Mouse (Mus musculus) MEL (cell line): ENCODE measurements at regions not wholly inside any gene's neighbourhood (a gene's known extent, or its start where the extent isn't known, plus 50 kb on each side); places are given as distances from the start of the nearest gene placed in this dataset.

ENCODE experiments used
- DNase-seq: peaks from one replicate; pipeline ENCODE4 v3.0.0; 2011; ENCODE audit warnings: low read depth, low spot score
- H3K27ac ChIP-seq: 2 replicates; pipeline ENCODE4 v1.5.1; 2012; ENCODE audit warnings: low read depth, mild to moderate bottlenecking, control low read depth, low read length, moderate library complexity; ENCODE audit not compliant: control insufficient read depth
- H3K27me3 ChIP-seq, 2 experiments: fragments of 150-350 bp in 1 of 2; sonication (generic) in 1 of 2; 2 replicates each; pipeline ENCODE4 v1.6.1; 2012; ENCODE audit warnings: low read length in 2 of 2, mild to moderate bottlenecking in 2 of 2, improper control_type of control experiment in 1 of 2, moderate library complexity in 1 of 2; ENCODE audit not compliant: insufficient read depth in 2 of 2, control insufficient read depth in 1 of 2
- H3K36me3 ChIP-seq, 2 experiments: 2 replicates each; pipeline ENCODE4 v1.6.1; 2012 to 2014; ENCODE audit warnings: low read length in 2 of 2, improper control_type of control experiment in 1 of 2, inconsistent platforms in 1 of 2, mild to moderate bottlenecking in 1 of 2; ENCODE audit not compliant: insufficient read depth in 2 of 2, control insufficient read depth in 1 of 2
- H3K4me1 ChIP-seq, 2 experiments: fragments of 150-350 bp in 1 of 2; sonication (generic) in 1 of 2; 2 replicates each; pipeline ENCODE4 v1.6.1; 2012; ENCODE audit warnings: low read length in 2 of 2, improper control_type of control experiment in 1 of 2, mild to moderate bottlenecking in 1 of 2; ENCODE audit not compliant: insufficient read depth in 2 of 2, control insufficient read depth in 1 of 2
- H3K4me3 ChIP-seq, 2 experiments: fragments of 150-350 bp in 1 of 2; sonication (generic) in 1 of 2; 2 replicates each; pipeline ENCODE4 v1.5.1; 2012; ENCODE audit warnings: low read depth in 2 of 2, low read length in 2 of 2, mild to moderate bottlenecking in 2 of 2, moderate library complexity in 2 of 2, control low read depth in 1 of 2, improper control_type of control experiment in 1 of 2; ENCODE audit not compliant: control insufficient read depth in 1 of 2, insufficient read depth in 1 of 2
- H3K79me2 ChIP-seq: 2 replicates; pipeline ENCODE4 v1.6.1; 2012; ENCODE audit warnings: mild to moderate bottlenecking, low read length, moderate library complexity; ENCODE audit not compliant: control insufficient read depth, poor library complexity, insufficient read depth
- H3K9ac ChIP-seq: 2 replicates; pipeline ENCODE4 v1.6.1; 2012; ENCODE audit warnings: low read depth, mild to moderate bottlenecking, control low read depth, low read length, moderate library complexity; ENCODE audit not compliant: control insufficient read depth, poor library complexity, severe bottlenecking
- H3K9me3 ChIP-seq: fragments of 150-350 bp; sonication (generic); replicated peaks from 2 replicates; pipeline ENCODE4 v1.6.1; 2012; ENCODE audit warnings: mild to moderate bottlenecking, low read length, improper control_type of control experiment, moderate library complexity; ENCODE audit not compliant: insufficient read depth
- CTCF ChIP-seq, 3 experiments: IDR thresholded peaks in 2 of 3; conservative IDR thresholded peaks in 1 of 3; 2 replicates each; pipeline ENCODE4 v1.5.1; 2011 to 2012; ENCODE audit warnings: low read length in 3 of 3, low read depth in 2 of 3, mild to moderate bottlenecking in 2 of 3, improper control_type of control experiment in 1 of 3, inconsistent platforms in 1 of 3, mixed read lengths in 1 of 3, moderate library complexity in 1 of 3; ENCODE audit not compliant: control insufficient read depth in 1 of 3, insufficient read depth in 1 of 3, poor library complexity in 1 of 3, severe bottlenecking in 1 of 3
- E2F4 ChIP-seq: IDR thresholded peaks from 2 replicates; pipeline ENCODE4 v1.6.1; 2011; ENCODE audit warnings: low read depth, low read length, improper control_type of control experiment, borderline replicate concordance
- GABPA ChIP-seq: IDR thresholded peaks from 2 replicates; pipeline ENCODE4 v1.6.1; 2012; ENCODE audit warnings: low read depth, mild to moderate bottlenecking, inconsistent platforms, low read length, improper control_type of control experiment, moderate library complexity
- HCFC1 ChIP-seq: IDR thresholded peaks from 2 replicates; pipeline ENCODE4 v1.6.1; 2012; ENCODE audit warnings: low read depth, mild to moderate bottlenecking, inconsistent platforms, low read length, improper control_type of control experiment, moderate library complexity
- MAFK ChIP-seq: IDR thresholded peaks from 2 replicates; pipeline ENCODE4 v1.6.1; 2011; ENCODE audit warnings: low read depth, mild to moderate bottlenecking, low read length, improper control_type of control experiment, borderline replicate concordance
- MAX ChIP-seq: IDR thresholded peaks from 2 replicates; pipeline ENCODE4 v1.6.1; 2011; ENCODE audit warnings: low read length, improper control_type of control experiment
- MAZ ChIP-seq: IDR thresholded peaks from 2 replicates; pipeline ENCODE4 v1.6.1; 2012; ENCODE audit warnings: low read depth, mild to moderate bottlenecking, inconsistent platforms, low read length, improper control_type of control experiment
- MXI1 ChIP-seq: IDR thresholded peaks from 2 replicates; pipeline ENCODE4 v1.6.1; 2011; ENCODE audit warnings: mild to moderate bottlenecking, low read depth, low read length, improper control_type of control experiment
- NELFE ChIP-seq: IDR thresholded peaks from 2 replicates; pipeline ENCODE4 v1.6.1; 2011; ENCODE audit warnings: low read depth, low read length, improper control_type of control experiment
- POLR2A ChIP-seq, 2 experiments: IDR thresholded peaks; 2 replicates each; pipeline ENCODE4 v1.6.1; 2011 to 2012; ENCODE audit warnings: low read length in 2 of 2, mild to moderate bottlenecking in 2 of 2, control low read depth in 1 of 2, improper control_type of control experiment in 1 of 2, low read depth in 1 of 2, moderate library complexity in 1 of 2; ENCODE audit not compliant: control insufficient read depth in 1 of 2, insufficient read depth in 1 of 2, poor library complexity in 1 of 2
- POLR2AphosphoS2 ChIP-seq: IDR thresholded peaks from 2 replicates; pipeline ENCODE4 v1.6.1; 2011; ENCODE audit warnings: low read length, improper control_type of control experiment
- RCOR1 ChIP-seq: IDR thresholded peaks from 2 replicates; pipeline ENCODE4 v1.6.1; 2012; ENCODE audit warnings: low read depth, mild to moderate bottlenecking, inconsistent platforms, low read length, improper control_type of control experiment
- SMC3 ChIP-seq: IDR thresholded peaks from 2 replicates; pipeline ENCODE4 v1.6.1; 2011; ENCODE audit warnings: low read depth, low read length, improper control_type of control experiment
- TAL1 ChIP-seq: IDR thresholded peaks from 2 replicates; pipeline ENCODE4 v1.6.1; 2012; ENCODE audit warnings: mild to moderate bottlenecking, inconsistent platforms, low read length, moderate library complexity, mixed read lengths
- TBP ChIP-seq: IDR thresholded peaks from 2 replicates; pipeline ENCODE4 v1.8.0; 2011; ENCODE audit warnings: low read depth, low read length, improper control_type of control experiment
- TCF12 ChIP-seq: IDR thresholded peaks from 2 replicates; pipeline ENCODE4 v1.6.1; 2014; ENCODE audit warnings: low read depth, mild to moderate bottlenecking, inconsistent platforms, low read length, improper control_type of control experiment, moderate library complexity
- ZNF384 ChIP-seq: IDR thresholded peaks from 2 replicates; pipeline ENCODE4 v1.6.1; 2012; ENCODE audit warnings: low read depth, mild to moderate bottlenecking, inconsistent platforms, low read length, improper control_type of control experiment

GRCm38 (mm10) chr12:25264408-25264807, 167.5 kb upstream of the Id2 start:
- TF ChIP-seq MXI1 (no peak), NELFE (no peak), MAZ (no peak), RCOR1 (no peak), E2F4 (no peak), TCF12 (no peak), TBP (no peak), TAL1 (no peak), ZNF384 (no peak), POLR2AphosphoS2 (no peak), CTCF (IDR thresholded peaks at IDR 0.05 in 2 of 3, conservative IDR thresholded peaks at IDR 0.05 in 1 of 3; ENCODE audit: control insufficient read depth in 1 of 3, insufficient read depth in 1 of 3, low read depth in 2 of 3, low read length in 3 of 3, poor library complexity in 1 of 3, severe bottlenecking in 1 of 3) (no peak), POLR2A (IDR thresholded peaks at IDR 0.05; ENCODE audit: control insufficient read depth in 1 of 2, insufficient read depth in 1 of 2, low read depth in 1 of 2, low read length in 2 of 2, poor library complexity in 1 of 2) (no peak), GABPA (no peak), MAFK (no peak)
- Histone ChIP-seq H3K9me3 (no peaks in the 10 kb centered on the region), H3K27ac (no peak overlapping the region), H3K36me3 (peaks cover 0 to 2% of the 10 kb centered on the region in 2 experiments; a peak in 2 of 4 replicates), H3K79me2 (no peaks in the 10 kb centered on the region), H3K27me3 (no peaks in the 10 kb centered on the region), H3K4me3 (no peak overlapping the region), H3K4me1 (peaks cover 0 to 2% of the 10 kb centered on the region in 2 experiments; a peak in 1 of 4 replicates), H3K9ac (no peak overlapping the region)
- no peak for DNase-seq

- no peak overlapping the region for H3K9ac ChIP-seq
- H3K4me3 ChIP-seq = no peak overlapping the region
- no peak for TF ChIP-seq MAX
- TF ChIP-seq, all 39 proteins: peak for 0
- H3K9me3 ChIP-seq = no peaks in the 10 kb centered on the region
- no peaks in the 10 kb centered on the region for H3K36me3 ChIP-seq
- no peaks in the 10 kb centered on the region for H3K79me2 ChIP-seq
- H3K4me1 ChIP-seq = 0 out of 4 replicates have a peak, but pooled peaks cover 0 to under 1% of the 10 kb centered on the region in 2 experiments
- DNase-seq = no peak
- H3K27me3 ChIP-seq = no peaks in the 10 kb centered on the region
- no peak overlapping the region for H3K27ac ChIP-seq
These were observed 165.5 kb upstream of the Id2 start for GRCm38 (mm10) chr12:25262461-25262860.

GRCm38 (mm10) chr12:25259123-25259522, 162.2 kb upstream of the Id2 start:
- Histone ChIP-seq H3K36me3 (no peaks in the 10 kb centered on the region), H3K9ac (no peak overlapping the region), H3K9me3 (no peaks in the 10 kb centered on the region), H3K79me2 (no peaks in the 10 kb centered on the region), H3K27me3 (no peaks in the 10 kb centered on the region)
- no peak for DNase-seq
- no peak for TF ChIP-seq SMC3
- no peak for TF ChIP-seq E2F4
- no peak for TF ChIP-seq ZNF384
- TF ChIP-seq TBP = no peak
- TF ChIP-seq HCFC1 = no peak
- TF ChIP-seq, all 39 proteins: peak for 0
- H3K4me1 ChIP-seq = no peaks in the 10 kb centered on the region; a peak in 1 of 4 replicates
- no peak overlapping the region for H3K27ac ChIP-seq
- no peak overlapping the region for H3K4me3 ChIP-seq
